Mouse (Mus musculus) CH12F3 (cell line): ENCODE measurements around the gene Dpp8.

Experiments used
- in situ Hi-C: fragments of 300-500 bp; cut with MboI; formaldehyde crosslinking; loops from 2 replicates; pipeline ENCODE4 v1.14.3; 2020; ENCODE audit warnings: low sequenced_read_pairs

Gene Dpp8

GRCm38 (mm10) chr9:65083075-65083765 is 51.0 kb downstream of the Dpp8 start:
- in situ Hi-C loops: no loop called here

- in situ Hi-C loops: no loop called here
Observed at GRCm38 (mm10) chr9:65084198-65084807, 52.1 kb downstream of the Dpp8 start.

- in situ Hi-C loops: no loop called here
Observed at GRCm38 (mm10) chr9:65085270-65085669, 53.1 kb downstream of the Dpp8 start.

- in situ Hi-C loops: no loop called here
Observed at GRCm38 (mm10) chr9:65086801-65087200, 54.6 kb downstream of the Dpp8 start.

- in situ Hi-C loops: no loop called here
Observed at GRCm38 (mm10) chr9:65087490-65087889, 55.3 kb downstream of the Dpp8 start.

- in situ Hi-C loops: no loop called here
Observed at GRCm38 (mm10) chr9:65094237-65094636, 62.0 kb downstream of the Dpp8 start.

GRCm38 (mm10) chr9:65100991-65101685 is 68.9 kb downstream of the Dpp8 start, which contains the start of gene Igdcc4:
Igdcc4 (plus strand) TSS chr9:65101486.
- in situ Hi-C loops: no loop called here

GRCm38 (mm10) chr9:65101686-65102376 is 69.6 kb downstream of the Dpp8 start:
- in situ Hi-C loops: no loop called here

GRCm38 (mm10) chr9:65102377-65103172 is 70.4 kb downstream of the Dpp8 start:
- in situ Hi-C loops: no loop called here

- in situ Hi-C loops: no loop called here
Observed at GRCm38 (mm10) chr9:65103173-65103752, 71.0 kb downstream of the Dpp8 start.

- in situ Hi-C loops: no loop called here
Observed at GRCm38 (mm10) chr9:65106821-65107220, 74.6 kb downstream of the Dpp8 start.

- in situ Hi-C loops: no loop called here
Observed at GRCm38 (mm10) chr9:65107893-65108292, 75.7 kb downstream of the Dpp8 start.

- in situ Hi-C loops: no loop called here
Observed at GRCm38 (mm10) chr9:65109132-65110072, 77.2 kb downstream of the Dpp8 start.

- in situ Hi-C loops: no loop called here
Observed at GRCm38 (mm10) chr9:65111698-65112097, 79.5 kb downstream of the Dpp8 start.

GRCm38 (mm10) chr9:65113694-65114093 is 81.5 kb downstream of the Dpp8 start:
- in situ Hi-C loops: no loop called here

GRCm38 (mm10) chr9:65115891-65116290 is 83.7 kb downstream of the Dpp8 start:
- in situ Hi-C loops: no loop called here

GRCm38 (mm10) chr9:65117516-65117915 is 85.3 kb downstream of the Dpp8 start:
- in situ Hi-C loops: no loop called here

GRCm38 (mm10) chr9:65120935-65121334 is 88.7 kb downstream of the Dpp8 start:
- in situ Hi-C loops: no loop called here

- in situ Hi-C loops: no loop called here
Observed at GRCm38 (mm10) chr9:65122545-65122944, 90.3 kb downstream of the Dpp8 start.
